Mouse (Mus musculus) CH12.LX (cell line): ENCODE data around the gene Gm10717. TPM values are rescaled to one million over a fixed set of nuclear protein-coding genes. Genes with fewer than 3 reads are reported as not detected.

Experiments
- polyA plus RNA-seq: library from polyadenylated mRNA; unstranded; fragments of >175 nt; gene quantifications from 2 replicates; pipeline ENCODE4 v1.2.1, GENCODE M21; 2012; ENCODE audit warnings: low read depth; ENCODE audit not compliant: insufficient read length
- total RNA-seq, 2 experiments: library from RNA; depleted of rRNA; stranded (reverse); fragments of 300-350 nt in 1 of 2; fragments of >200 nt in 1 of 2; gene quantifications; 2 replicates each; pipeline ENCODE4 v1.2.3; 2012 to 2014

Gm10717 gene
- total and polyA plus RNA-seq, 3 experiments: 1.3 TPM; not detected in 2

Other genes with a start within 250 kb of the Gm10717 start
- not detected in 2 replicates for gene Gm10722, start 24.5 kb upstream of the Gm10717 start, total RNA-seq (2012; rRNA removed)
- not detected in 2 replicates for gene Gm10722, start 24.5 kb upstream of the Gm10717 start, total RNA-seq (2014; rRNA removed)
- not detected in 2 replicates for gene Gm10722, start 24.5 kb upstream of the Gm10717 start, polyA plus RNA-seq
- not detected in 2 replicates for gene Gm11168, start 22.1 kb upstream of the Gm10717 start, total RNA-seq (2012; rRNA removed)
- gene Gm11168, start 22.1 kb upstream of the Gm10717 start, total RNA-seq (2014; rRNA removed): not detected in 2 replicates
- not detected in 2 replicates for gene Gm11168, start 22.1 kb upstream of the Gm10717 start, polyA plus RNA-seq
- 0.21 TPM in 1 of 2 replicates, not detected in the other for gene Gm10721, start 12.3 kb upstream of the Gm10717 start, total RNA-seq (2012; rRNA removed)
- gene Gm10721, start 12.3 kb upstream of the Gm10717 start, total RNA-seq (2014; rRNA removed): not detected in 2 replicates
- gene Gm10721, start 12.3 kb upstream of the Gm10717 start, polyA plus RNA-seq: not detected in 2 replicates
- gene Gm10720, start 9.8 kb upstream of the Gm10717 start, total RNA-seq (2012; rRNA removed): not detected in 2 replicates
- not detected in 2 replicates for gene Gm10720, start 9.8 kb upstream of the Gm10717 start, total RNA-seq (2014; rRNA removed)
- gene Gm10720, start 9.8 kb upstream of the Gm10717 start, polyA plus RNA-seq: not detected in 2 replicates
- gene Gm10719, start 8.0 kb upstream of the Gm10717 start, total RNA-seq (2012; rRNA removed): 0.55 and 1.1 TPM in 2 replicates
- gene Gm10719, start 8.0 kb upstream of the Gm10717 start, total RNA-seq (2014; rRNA removed): not detected in 2 replicates
- 1.8 TPM in 1 of 2 replicates, not detected in the other for gene Gm10719, start 8.0 kb upstream of the Gm10717 start, polyA plus RNA-seq
- 0.38 and 0.47 TPM in 2 replicates for gene Gm10718, start 1.9 kb upstream of the Gm10717 start, total RNA-seq (2012; rRNA removed)
- not detected in 2 replicates for gene Gm10718, start 1.9 kb upstream of the Gm10717 start, total RNA-seq (2014; rRNA removed)
- gene Gm10718, start 1.9 kb upstream of the Gm10717 start, polyA plus RNA-seq: not detected in 2 replicates
- gene Gm17535, start 9.2 kb downstream of the Gm10717 start, total RNA-seq (2012; rRNA removed): not detected in 2 replicates
- not detected in 2 replicates for gene Gm17535, start 9.2 kb downstream of the Gm10717 start, total RNA-seq (2014; rRNA removed)
- not detected in 2 replicates for gene Gm17535, start 9.2 kb downstream of the Gm10717 start, polyA plus RNA-seq
- not detected in 2 replicates for gene Gm10715, start 11.5 kb downstream of the Gm10717 start, total RNA-seq (2012; rRNA removed)
- gene Gm10715, start 11.5 kb downstream of the Gm10717 start, total RNA-seq (2014; rRNA removed): not detected in 2 replicates
- gene Gm10715, start 11.5 kb downstream of the Gm10717 start, polyA plus RNA-seq: not detected in 2 replicates